Mouse (Mus musculus) thymus, adult 2 months (tissue): ENCODE data around the gene Dnajc5. TPM values are rescaled to one million over a fixed set of nuclear protein-coding genes. Genes with fewer than 3 reads are reported as not detected.
A peak's percentile ranks its signal among the peaks of the same experiment; 100 is the strongest.

Experiments used
- DNase-seq: peaks from one replicate; pipeline ENCODE4 v3.0.0; 2021
- H3K27ac ChIP-seq: fragments of 200-500 bp; 2 replicates; pipeline ENCODE4 v1.5.1; 2012; ENCODE audit warnings: low read length, control low read depth; ENCODE audit not compliant: control insufficient read depth, insufficient read depth
- H3K27me3 ChIP-seq: fragments of 200-500 bp; 2 replicates; pipeline ENCODE4 v1.6.1; 2012; ENCODE audit warnings: mild to moderate bottlenecking, low read length, moderate library complexity, mixed read lengths; ENCODE audit not compliant: control insufficient read depth, insufficient read depth
- H3K36me3 ChIP-seq: fragments of 200-500 bp; 2 replicates; pipeline ENCODE4 v1.6.1; 2012; ENCODE audit warnings: mild to moderate bottlenecking, low read length, moderate library complexity; ENCODE audit not compliant: control insufficient read depth, insufficient read depth
- H3K4me1 ChIP-seq: fragments of 200-500 bp; replicated peaks from 2 replicates; pipeline ENCODE4 v1.6.1; 2012; ENCODE audit warnings: low read length; ENCODE audit not compliant: control insufficient read depth, insufficient read depth
- H3K4me3 ChIP-seq: fragments of 200-500 bp; 2 replicates; pipeline ENCODE4 v1.5.1; 2012; ENCODE audit warnings: mild to moderate bottlenecking, low read length, control low read depth, moderate library complexity; ENCODE audit not compliant: control insufficient read depth, insufficient read depth
- CTCF ChIP-seq: fragments of 200-500 bp; IDR thresholded peaks from 2 replicates; pipeline ENCODE4 v1.5.1; 2012; ENCODE audit warnings: mild to moderate bottlenecking, control low read depth, low read length, moderate library complexity, borderline replicate concordance; ENCODE audit not compliant: control insufficient read depth, poor library complexity, insufficient read depth; ENCODE audit errors: extremely low read depth
- POLR2A ChIP-seq: fragments of 200-500 bp; IDR thresholded peaks from 2 replicates; pipeline ENCODE4 v1.6.1; 2012; ENCODE audit warnings: mild to moderate bottlenecking, low read length, control low read depth, moderate library complexity; ENCODE audit not compliant: control insufficient read depth, poor library complexity, insufficient read depth; ENCODE audit errors: extremely low read depth
- WGBS: fragments of 180-500 bp; shearing (Covaris S2); methylation state at CpG from one replicate; pipeline ENCODE4 v1.1.7; 2018; 5-methylcytosine and 5-hydroxymethylcytosine counted together
- polyA plus RNA-seq: library from polyadenylated mRNA; depleted of rRNA; stranded (reverse); fragments of >200 nt; gene quantifications from 2 replicates; pipeline ENCODE4 v1.2.3, GENCODE M21; 2012

Dnajc5 gene
- polyA plus RNA-seq, 1 experiment: 140 TPM

DNA sequence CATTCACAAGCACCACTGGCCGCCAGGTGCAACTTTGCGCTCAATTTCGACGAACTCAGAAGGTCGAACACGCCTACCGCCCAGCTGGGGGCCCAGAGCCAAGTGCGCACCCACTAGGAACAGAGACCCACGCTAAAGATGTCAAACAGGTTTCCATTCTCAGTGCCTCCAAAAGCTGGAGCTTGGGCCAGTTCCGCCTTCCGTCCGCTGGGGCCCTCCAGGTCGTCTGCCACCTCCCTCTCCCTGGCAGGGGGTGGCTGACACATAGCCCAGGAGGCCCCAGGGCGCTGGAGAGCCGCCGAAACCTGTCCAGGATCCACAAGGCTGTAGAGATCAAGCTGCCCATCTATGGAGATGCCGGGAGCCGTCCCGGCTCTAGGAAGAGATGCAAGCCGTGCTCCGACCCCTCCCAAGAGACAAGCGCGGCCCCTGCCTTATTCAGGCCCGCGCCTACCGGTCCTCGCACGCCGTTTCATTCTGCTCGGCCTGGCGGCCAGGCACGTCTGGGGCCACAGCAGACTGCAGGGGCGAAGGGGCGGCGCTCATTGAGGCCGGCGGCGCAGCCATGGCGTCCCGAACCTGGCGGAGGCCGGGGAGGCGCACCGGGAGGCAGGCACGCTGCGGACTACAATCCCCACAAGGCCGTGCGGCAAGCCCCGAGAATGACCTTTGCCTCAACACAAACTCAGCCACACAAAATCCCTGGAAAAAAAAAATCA lies 61.3 kb downstream of the Dnajc5 start:
- peaks cover 3% of the 10 kb centered on the region; the same call in 1 of the 2 replicates for H3K36me3 ChIP-seq
- WGBS: under 1% methylated on average over 49 of the region's 49 CpGs
- H3K4me3 ChIP-seq: peak overlapping the region; percentile 95
- no peaks in the 10 kb centered on the region for H3K27me3 ChIP-seq
- H3K27ac ChIP-seq: peak overlapping the region; percentile 85
- TF ChIP-seq POLR2A (0 out of 2 replicates have a peak, but pooled peaks have one; percentile 52), CTCF (no peak; the same call in 1 of the 2 replicates)
- DNase-seq: peak; percentile 86
- H3K4me1 ChIP-seq: peaks cover 12% of the 10 kb centered on the region

DNA sequence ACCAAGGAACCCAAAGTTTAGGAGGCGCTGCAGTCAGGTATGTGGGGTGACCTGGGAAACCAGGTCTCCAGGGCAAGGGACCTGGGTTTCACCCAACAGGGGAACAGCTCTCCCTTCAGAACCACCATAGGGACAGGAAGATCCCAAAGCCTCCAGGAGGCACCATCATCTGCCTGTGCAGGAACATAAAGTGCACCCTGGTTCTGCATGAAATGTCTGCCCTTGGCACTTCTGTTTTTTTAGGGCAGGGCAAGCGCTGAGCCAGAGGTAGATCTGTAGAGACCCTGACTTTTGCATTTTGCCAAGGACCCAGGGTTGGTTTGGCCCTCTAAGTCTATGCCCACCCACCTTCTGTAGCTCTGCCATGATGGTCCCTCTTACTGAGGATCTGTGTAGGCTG lies 62.1 kb downstream of the Dnajc5 start:
- no peak overlapping the region for H3K27ac ChIP-seq
- DNase-seq: no peak
- H3K36me3 ChIP-seq: peaks cover 3% of the 10 kb centered on the region; the same call in 1 of the 2 replicates
- peaks cover 12% of the 10 kb centered on the region for H3K4me1 ChIP-seq
- 94% methylated on average over 2 of the region's 2 CpGs for WGBS
- H3K4me3 ChIP-seq: no peak overlapping the region
- no peak for TF ChIP-seq POLR2A
- no peak for TF ChIP-seq CTCF
- no peaks in the 10 kb centered on the region for H3K27me3 ChIP-seq

DNA sequence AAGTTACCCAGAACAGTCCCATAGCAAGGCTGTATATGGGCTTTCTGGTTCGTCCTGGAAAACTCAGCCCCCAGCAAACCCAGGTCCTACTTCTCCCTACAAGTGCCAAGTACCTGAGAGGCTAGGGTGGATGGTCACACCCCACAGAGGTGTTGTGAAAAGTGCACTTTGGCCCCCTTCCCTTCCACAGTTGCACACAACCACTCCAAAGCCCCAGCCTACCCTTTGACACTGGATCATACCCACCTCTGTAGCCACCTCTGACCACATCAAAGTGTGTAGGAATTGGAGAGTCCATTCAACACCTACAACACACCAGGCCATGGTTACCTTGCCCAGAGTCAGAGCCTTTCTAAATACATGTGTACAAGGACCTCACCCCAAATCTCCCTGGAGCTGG lies 62.7 kb downstream of the Dnajc5 start:
- no peak for DNase-seq
- 86% methylated on average over 1 of the region's 1 CpGs for WGBS
- peaks cover 3% of the 10 kb centered on the region; the same call in 1 of the 2 replicates for H3K36me3 ChIP-seq

DNA sequence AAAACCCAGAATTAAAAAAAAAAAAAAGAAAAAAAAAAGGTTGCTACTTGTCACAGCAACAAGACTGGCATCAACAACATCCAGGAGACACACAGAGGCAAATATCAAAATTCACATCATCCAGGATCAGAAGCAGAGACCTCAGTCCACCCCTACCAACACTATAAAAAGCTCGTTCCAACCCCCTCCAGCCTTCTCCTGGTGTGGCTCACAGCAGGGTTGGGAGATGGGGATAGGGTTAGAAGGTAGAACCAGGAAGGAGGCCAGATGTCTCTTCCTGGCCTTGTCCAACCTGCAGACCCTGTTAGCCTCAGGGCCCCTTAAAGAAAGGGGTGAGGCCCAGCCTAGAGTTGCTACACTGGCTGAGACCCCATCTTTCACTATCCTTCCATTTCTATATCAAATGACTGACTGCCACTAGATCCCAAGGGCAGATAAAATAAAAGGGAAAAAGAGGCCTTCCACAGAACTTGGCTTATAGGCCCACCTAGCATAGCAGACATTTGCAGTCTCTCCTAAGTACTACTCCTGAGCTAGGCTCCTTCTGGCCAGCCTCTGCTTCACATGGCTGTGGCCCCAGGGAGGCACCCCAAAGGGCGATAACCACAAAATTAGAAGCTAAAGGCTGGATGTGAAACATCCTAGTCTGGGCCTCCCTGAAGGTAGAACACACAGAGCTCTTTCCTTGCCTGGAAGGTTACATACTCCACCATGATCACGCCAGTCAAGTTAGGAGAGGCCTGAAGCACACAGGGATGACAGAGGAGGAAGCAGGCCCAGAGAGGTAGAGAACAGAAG lies 63.4 kb downstream of the Dnajc5 start:
- TF ChIP-seq CTCF (no peak), POLR2A (no peak)
- H3K36me3 ChIP-seq: peaks cover 3% of the 10 kb centered on the region; the same call in 1 of the 2 replicates
- no peak for DNase-seq
- WGBS: 97% methylated on average over 3 of the region's 3 CpGs
- no peak overlapping the region for H3K4me3 ChIP-seq
- H3K27me3 ChIP-seq: no peaks in the 10 kb centered on the region
- H3K27ac ChIP-seq: no peak overlapping the region
- peaks cover 9% of the 10 kb centered on the region for H3K4me1 ChIP-seq

More for the DNA sequence above, 62.7 kb downstream of the Dnajc5 start:
- Histone ChIP-seq H3K4me3 (no peak overlapping the region), H3K27me3 (no peaks in the 10 kb centered on the region), H3K4me1 (peaks cover 12% of the 10 kb centered on the region), H3K27ac (no peak overlapping the region)
- TF ChIP-seq CTCF: no peak
- TF ChIP-seq POLR2A: no peak

DNA sequence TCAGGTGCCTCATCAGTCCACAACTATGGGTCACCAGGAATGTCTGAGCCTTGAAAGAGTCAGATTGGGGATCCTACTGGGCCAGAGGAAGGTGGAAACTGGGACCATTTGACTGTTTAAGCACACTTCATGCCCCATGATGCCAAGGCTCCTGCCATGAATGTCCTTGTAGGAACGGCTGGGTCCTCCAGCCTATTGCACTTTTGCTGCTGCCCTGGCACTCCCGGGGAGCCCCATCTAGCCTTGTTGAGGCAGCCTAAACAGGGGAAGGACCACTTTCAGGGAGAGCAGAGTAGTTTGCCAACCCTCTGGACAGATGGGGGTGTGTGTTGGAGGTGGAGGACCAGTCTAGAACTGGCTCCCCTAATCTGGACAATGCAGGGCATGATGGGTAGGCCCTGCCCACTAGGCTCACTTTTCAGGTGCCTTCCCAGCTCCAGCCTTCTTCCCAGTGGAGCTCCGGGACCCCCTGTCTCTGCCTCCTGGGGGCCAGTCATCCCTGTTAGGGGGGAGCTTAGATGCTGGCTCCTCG lies 64.2 kb downstream of the Dnajc5 start, which contains the start of gene Uckl1:
Uckl1 (minus strand) TSS at position 482 of the 532 bp plus-strand sequence.
- Histone ChIP-seq H3K27me3 (no peaks in the 10 kb centered on the region), H3K4me1 (peaks cover 9% of the 10 kb centered on the region), H3K4me3 (no peak within 1 kb of the TSS), H3K36me3 (peaks cover 3% of the 10 kb centered on the region; the same call in 1 of the 2 replicates), H3K27ac (no peak within 1 kb of the TSS)
- no peak for DNase-seq
- WGBS: 98% methylated on average over 4 of the region's 4 CpGs
- no peak for TF ChIP-seq POLR2A
- no peak for TF ChIP-seq CTCF

DNA sequence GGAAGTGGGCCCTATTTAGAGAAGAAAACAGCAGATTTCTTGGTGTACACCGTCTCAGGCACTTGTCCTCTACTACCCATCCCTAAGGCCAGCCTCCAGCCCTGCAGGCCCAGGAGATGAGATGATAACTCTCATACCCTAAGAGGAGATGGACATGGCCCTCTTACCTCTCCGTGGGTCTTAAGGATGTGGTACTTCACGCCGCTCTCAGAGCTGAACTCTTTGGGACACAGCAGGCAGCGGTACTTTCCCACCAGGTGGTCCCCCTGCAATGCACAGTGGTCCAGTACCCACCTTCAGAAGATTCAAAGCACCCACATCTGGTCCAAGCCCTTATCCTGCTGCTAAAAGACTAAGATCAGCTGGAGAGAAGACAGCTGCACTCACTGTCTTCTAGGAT lies 65.2 kb downstream of the Dnajc5 start:
- DNase-seq: no peak
- Histone ChIP-seq H3K4me3 (no peak overlapping the region), H3K36me3 (peaks cover 3% of the 10 kb centered on the region; the same call in 1 of the 2 replicates), H3K4me1 (peaks cover 6% of the 10 kb centered on the region), H3K27ac (no peak overlapping the region), H3K27me3 (no peaks in the 10 kb centered on the region)
- TF ChIP-seq POLR2A (no peak), CTCF (no peak)
- 94% methylated on average over 5 of the region's 5 CpGs for WGBS
